Mouse (Mus musculus) urinary bladder, adult 18-20 months (tissue): Measurements from ENCODE around the gene Msrb3.
"Not testable (repeated sequence)": the region's sequence is repeated elsewhere in the genome, so short reads cannot be mapped to it uniquely, and the experiment has no call there.

Experiments used
- DNase-seq, 2 experiments: peaks; one replicate each; pipeline ENCODE4 v3.0.0; 2022; ENCODE audit warnings: low spot score in 2 of 2, mixed read lengths in 2 of 2

Gene Msrb3

GRCm38 (mm10) chr10:120751295-120751722, 147.6 kb downstream of the Msrb3 start:
- no peak for DNase-seq

DNA sequence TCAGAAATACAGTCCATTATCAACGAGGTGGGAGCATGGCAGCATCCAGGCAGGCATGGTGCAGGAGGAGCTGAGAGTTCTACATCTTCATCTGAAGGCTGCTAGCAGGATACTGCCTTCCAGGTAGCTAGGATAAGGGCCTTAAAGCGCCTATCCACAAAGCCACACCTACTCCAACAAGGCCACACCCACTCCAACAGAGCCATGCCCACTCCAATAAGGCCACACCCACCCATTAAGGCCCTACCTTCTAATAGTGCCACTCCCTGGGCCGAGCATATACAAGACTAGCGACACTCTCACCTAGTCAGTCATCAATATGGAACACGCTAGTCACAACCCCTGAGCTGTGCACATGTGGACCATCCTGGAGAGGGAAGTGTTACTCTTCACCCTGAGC, 149.3 kb downstream of the Msrb3 start:
- DNase-seq = not testable (repeated sequence)

GRCm38 (mm10) chr10:120748156-120748555, 150.7 kb downstream of the Msrb3 start:
- DNase-seq = no peak

DNA sequence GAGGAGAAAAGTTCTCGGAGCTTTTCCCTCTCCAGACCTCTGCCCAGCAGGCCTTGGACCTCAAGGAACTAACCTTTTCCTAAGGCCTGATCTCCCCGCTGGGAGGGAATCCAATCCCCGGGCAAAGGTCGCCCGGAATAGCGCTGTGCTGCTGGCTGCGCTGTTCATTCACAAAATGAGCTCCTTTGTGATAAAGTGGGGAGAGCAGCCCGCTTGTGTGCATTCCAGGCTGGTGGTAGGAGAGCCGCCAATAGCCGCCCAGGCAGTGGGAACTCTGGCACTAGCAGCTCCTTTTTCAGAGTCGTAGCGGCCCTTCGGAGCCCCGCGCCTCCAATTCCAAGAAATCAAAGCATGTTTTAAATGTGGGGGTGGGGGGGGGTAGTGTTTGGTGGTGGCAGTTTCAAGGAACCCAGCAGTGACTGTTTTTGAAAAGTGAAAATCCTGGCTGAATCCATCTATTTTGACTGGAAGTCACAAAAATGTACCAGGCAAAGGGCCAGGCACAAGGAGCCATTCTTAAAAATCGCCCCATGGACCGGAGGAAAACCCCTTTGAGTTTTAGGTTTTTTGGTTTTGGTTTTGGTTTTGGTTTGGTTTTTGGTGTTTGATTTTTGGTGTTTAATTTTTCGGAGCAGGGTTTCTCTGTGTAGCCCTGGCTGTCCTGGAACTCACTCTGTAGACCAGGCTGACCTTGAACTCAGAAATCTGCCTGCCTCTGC, 153.6 kb downstream of the Msrb3 start:
- DNase-seq = peak; percentile 2 to 8

DNA sequence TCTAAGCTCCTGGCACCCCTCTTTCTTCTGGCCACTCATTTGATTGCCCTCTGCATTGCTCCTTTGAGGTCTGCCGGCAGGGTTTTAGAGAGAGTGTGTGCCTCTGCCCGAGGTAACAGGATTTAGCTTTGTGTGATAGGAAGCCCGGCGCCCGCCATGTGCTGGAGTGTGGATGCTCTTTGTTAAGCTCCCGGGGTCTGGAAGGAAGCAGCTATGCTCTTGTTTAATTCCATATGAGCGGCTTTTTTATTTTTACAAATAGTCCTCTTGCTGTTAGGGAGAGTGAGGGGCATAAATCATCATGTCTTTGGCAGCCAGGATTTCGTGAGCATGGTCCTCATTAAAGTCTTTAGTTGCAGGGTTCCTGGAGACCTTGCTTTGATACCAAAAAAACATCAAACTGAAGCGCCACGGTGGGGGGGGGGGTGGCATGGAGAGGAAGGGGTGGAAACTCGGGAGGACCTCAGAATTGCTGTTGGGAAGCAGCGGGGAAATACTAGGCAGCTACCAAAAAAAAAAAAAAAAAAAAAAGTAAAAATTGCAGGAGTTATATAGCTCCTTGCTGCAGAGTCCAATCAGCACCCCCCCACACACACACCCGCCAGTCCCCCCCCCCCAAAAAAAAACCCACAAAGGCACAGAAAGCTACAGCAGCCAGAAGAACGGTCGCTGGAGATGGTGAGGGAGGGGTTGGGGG, 154.3 kb downstream of the Msrb3 start:
- no peak for DNase-seq

DNA sequence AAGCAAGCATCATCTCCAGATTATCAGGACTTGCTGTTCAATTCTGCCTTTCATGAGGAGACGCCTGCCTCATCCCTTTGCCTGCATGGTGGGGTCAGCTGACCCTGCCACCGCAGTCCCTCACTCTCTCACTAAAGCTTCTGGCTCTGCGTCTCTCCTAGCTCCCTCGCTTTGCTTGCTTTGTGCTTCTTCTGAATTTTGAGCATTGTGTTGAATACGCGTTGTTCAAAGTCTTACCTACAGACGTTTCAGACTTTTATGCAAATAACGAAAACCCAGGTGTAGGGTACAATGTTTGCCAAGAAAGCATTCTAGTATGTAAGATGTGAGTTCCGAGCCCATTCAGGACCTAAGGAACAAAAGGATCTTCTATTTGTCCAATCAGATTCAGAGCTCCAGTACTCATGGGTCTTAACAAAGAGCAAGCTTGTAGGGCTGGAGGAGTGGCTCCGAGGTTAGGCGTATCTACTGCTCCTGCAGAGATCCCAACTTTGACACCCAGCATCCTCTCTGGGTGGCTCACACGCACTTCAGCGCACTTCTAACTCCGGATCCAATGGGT, 162.3 kb downstream of the Msrb3 start:
- DNase-seq = no peak

DNA sequence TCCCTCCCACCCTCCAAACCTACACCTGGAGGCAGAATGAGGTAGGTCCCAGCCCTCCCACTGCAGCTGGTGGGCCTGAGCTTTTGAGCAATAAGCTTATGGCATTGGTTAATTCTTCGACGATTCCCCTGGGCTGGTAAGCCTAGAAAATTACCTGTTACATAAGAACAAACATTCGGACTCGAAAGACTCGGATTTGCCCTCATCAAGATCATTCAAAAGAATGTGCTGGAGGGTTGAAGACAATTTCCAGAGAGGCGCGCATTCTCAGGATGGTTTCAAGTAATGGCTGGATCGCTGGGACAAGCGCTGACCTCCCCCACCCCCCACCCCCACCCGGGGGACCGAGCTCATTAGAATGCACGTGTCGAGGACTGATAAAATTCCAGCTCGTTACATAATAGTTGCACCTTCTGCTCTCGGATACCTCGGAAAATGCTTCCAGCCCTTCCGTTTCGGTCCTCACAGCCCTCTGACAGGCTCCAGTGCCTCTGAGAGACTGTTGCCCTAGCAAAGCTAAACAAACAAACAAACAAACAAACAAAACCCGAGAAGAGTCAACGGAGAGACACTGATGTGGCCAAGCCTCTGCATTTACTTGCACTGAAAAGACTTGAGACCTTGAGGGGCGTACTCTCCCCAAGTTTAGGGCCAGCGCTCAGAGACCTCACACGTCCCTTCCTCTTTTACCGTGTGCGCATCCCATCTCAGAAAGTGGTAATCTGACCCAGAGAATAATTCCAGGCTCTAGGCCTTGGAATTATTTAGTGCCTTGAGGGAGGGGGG, 163.0 kb downstream of the Msrb3 start:
- no peak for DNase-seq

DNA sequence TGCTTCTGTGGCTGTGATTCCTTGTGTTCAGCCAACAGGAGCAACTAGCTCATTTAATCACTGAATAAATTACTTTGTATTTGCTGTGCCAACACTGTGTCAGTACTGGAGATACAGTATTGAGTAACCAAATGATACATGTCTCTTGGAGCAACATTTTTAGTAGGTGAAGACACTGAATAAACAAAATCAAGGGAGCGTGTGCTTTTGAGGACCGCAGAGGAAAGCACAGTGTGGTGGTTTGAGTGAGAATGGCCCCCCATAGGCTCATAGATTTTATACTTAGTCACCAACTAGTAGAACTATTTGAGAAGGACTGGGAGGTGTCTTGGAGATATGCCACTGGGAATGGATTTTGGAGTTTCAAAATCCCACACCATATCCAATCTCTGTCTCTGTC, 164.5 kb downstream of the Msrb3 start:
- no peak for DNase-seq
